Mouse (Mus musculus) ES-Bruce4 (cell line): Measurements from ENCODE around the gene Ninl.

Source experiments
- CTCF ChIP-seq: IDR thresholded peaks from one replicate; pipeline ENCODE4 v1.8.1; 2011; ENCODE audit warnings: low read depth, low read length
- POLR2A ChIP-seq: IDR thresholded peaks from one replicate; pipeline ENCODE4 v1.8.1; 2011; ENCODE audit warnings: low read length; ENCODE audit not compliant: insufficient read depth

GRCm38 (mm10) chr2:150944017-150944416 lies 95.2 kb downstream of the Ninl start:
- no peak for TF ChIP-seq CTCF
- no peak for TF ChIP-seq POLR2A
